Mouse (Mus musculus) cerebellum, postnatal 25 days (tissue): ENCODE results near the gene Zdhhc6.

Experiments used
- DNase-seq, 2 experiments: peaks; one replicate each; pipeline ENCODE4 v3.0.0; 2021; ENCODE audit warnings: mixed read lengths in 2 of 2

The Zdhhc6 gene

DNA sequence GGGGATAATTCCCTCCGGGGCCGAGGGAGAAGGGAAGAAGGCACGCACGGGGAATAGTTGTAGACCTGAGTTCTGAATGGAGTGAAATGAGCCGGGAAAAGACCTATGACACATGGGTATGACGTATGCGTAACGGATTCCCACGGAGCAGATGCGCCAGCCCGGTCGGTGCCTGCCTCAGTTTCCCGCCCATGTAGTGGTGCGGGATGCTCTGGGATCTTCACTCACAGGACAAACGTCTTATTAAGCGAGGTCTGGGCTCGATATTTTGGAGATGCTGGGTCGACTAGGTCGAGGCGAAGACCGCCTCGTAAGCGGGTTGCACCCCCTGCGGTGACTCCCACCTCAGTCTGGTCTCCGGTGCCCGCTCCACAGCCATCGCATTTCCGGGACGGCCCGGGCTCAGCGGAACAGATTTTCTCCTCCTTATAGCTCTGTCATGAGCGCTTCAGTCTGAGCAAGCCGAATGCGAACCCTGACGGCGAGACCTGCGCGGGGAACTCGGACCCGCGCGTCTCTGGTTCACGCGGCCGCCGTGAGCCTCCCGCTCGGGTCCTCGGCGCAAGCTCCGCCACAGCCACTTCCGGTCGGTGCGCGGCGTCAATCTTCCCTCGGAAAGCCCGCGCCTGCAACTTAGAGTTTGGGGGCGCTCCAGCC, at the start of gene Zdhhc6:
Gene Zdhhc6, minus strand, starts transcription at position 581 of the 657 bp plus-strand sequence.
- peak; percentile 92 to 94 for DNase-seq

GRCm38 (mm10) chr19:55362606-55363005, 46.8 kb upstream of the Zdhhc6 start:
- no peak for DNase-seq

- DNase-seq, result peak in 1 of 2 experiments; percentile 41
Observed at GRCm38 (mm10) chr19:55350673-55351378, 35.0 kb upstream of the Zdhhc6 start.

GRCm38 (mm10) chr19:55348187-55348586, 32.4 kb upstream of the Zdhhc6 start:
- DNase-seq, result no peak

GRCm38 (mm10) chr19:55343274-55343673, 27.4 kb upstream of the Zdhhc6 start:
- DNase-seq, result no peak

GRCm38 (mm10) chr19:55342423-55342822, 26.6 kb upstream of the Zdhhc6 start:
- no peak for DNase-seq

- no peak for DNase-seq
Observed at GRCm38 (mm10) chr19:55341377-55341776, 25.5 kb upstream of the Zdhhc6 start.

GRCm38 (mm10) chr19:55340521-55340920, 24.7 kb upstream of the Zdhhc6 start:
- DNase-seq, result no peak

GRCm38 (mm10) chr19:55337664-55338063, 21.8 kb upstream of the Zdhhc6 start:
- no peak for DNase-seq

GRCm38 (mm10) chr19:55337066-55337465, 21.2 kb upstream of the Zdhhc6 start:
- no peak for DNase-seq

DNA sequence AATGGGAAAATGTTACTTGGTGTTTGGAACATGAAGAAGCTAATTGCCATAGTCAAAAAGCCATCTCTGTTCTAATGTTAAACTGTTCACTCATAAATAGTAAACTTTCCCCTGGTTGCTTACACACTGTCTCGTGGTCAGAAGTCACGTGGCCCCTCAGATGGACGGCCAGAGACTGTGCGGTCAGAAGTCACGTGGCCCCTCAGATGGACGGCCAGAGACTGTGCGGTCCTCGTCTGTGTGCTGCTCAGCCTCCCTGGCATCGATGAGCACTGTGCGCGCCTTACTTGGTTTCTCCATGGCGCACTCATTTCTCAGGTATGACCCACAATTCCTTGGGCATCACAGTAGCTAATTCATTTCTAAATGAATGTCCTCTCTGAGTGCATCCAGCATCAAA, 20.6 kb upstream of the Zdhhc6 start:
- no peak for DNase-seq

DNA sequence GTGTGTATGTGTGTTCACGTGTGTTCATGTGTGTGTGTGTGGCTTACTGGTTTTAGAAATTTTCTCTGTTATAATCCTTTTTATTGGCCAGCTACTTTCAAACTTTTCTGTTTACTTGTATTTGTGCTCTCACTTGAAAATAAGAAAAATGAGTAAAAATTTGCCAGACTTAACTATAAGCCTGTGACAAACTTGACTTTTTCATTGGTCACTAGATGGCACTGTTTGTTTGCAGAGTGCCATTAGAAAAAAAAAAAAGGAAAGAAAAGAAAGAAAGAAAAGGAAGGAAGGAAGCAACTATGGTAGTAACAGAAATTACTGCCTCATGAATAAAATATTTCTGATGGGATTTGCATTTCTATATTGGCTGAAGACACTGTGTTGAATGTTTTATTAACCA, 20.0 kb upstream of the Zdhhc6 start:
- DNase-seq, result no peak

- DNase-seq, result peak; percentile 72 to 74
Observed at GRCm38 (mm10) chr19:55332641-55333268, 16.9 kb upstream of the Zdhhc6 start.

- no peak for DNase-seq
Observed at GRCm38 (mm10) chr19:55331776-55332175, 15.9 kb upstream of the Zdhhc6 start.

DNA sequence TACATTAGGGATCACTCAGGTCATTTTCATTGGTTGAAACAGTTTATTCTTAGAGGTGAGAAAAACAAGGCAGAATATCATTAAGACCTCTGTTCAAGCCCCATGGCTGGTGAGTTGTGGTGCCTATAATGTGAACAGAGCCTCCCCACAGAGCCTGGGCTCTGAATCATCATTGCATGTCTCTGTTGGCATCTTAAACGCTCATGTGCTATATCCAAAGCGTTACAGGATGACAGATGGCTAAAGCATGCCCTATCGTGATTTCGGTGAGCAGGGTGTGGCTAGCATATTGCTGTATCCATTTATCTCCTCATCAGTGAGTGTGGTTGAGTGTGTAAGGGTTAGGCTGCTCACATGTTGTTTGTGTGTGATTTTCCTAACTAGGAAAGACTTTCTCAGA, 11.7 kb upstream of the Zdhhc6 start:
- DNase-seq, result peak; percentile 49 to 65

DNA sequence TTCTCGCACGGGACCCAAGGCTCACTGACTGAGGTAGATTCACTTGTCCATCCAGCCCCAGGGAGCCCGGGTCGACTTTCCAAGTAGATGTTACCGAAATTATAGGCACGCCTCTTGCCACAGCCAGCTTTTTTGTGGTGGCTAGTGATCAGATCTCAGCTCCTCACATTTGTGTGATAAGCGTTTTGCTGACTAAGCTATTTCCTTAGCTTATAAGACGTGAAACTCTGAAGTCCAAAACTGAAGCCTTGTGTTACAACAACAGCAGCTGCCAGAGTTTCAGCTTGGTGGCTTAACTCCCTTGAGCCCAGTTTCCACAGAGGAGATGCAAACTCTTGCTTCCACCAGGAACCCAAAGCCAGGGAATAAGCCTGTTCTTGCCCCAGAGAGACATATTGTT, 6.8 kb upstream of the Zdhhc6 start:
- no peak for DNase-seq

GRCm38 (mm10) chr19:55319521-55319920, 3.7 kb upstream of the Zdhhc6 start:
- no peak for DNase-seq

DNA sequence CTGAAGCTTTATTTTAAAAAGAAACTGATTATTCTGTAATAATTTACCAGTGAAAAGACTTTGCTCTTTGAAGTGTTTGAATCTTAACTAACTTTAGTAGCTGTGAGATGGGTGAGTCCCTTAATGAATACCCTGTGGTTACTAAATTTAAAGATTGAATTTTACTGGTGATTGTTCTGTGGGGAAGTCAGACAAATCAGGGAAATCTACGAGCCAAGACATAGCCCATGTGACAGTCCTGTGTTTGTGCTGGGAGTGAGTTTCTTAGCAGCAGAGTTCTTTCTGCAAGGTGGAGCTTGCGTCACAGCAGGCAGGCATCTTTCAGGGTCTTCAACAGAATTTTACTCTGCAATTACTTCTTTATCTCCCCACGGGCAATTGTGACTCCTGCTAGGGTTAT, 3.2 kb upstream of the Zdhhc6 start:
- DNase-seq, result no peak

DNA sequence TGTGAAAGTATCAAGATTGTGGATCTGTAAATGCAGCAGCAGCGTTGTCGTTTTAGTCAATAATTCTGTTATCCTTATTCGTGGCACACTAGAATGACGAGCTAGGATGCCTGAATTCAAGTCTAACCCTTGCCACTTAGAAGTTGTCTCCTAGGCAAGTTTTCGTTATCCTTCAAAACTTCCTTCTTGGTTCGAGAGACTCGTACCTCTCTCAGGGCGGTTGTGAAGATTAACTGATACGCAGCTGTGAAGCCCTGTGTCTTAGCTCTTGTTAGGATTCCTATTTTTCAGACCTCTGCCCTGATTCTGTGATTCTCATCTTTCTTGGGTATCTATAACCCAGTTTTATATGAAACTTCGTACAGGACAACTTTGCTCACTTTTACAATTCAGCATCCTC, 1.1 kb upstream of the Zdhhc6 start:
- DNase-seq, result no peak

DNA sequence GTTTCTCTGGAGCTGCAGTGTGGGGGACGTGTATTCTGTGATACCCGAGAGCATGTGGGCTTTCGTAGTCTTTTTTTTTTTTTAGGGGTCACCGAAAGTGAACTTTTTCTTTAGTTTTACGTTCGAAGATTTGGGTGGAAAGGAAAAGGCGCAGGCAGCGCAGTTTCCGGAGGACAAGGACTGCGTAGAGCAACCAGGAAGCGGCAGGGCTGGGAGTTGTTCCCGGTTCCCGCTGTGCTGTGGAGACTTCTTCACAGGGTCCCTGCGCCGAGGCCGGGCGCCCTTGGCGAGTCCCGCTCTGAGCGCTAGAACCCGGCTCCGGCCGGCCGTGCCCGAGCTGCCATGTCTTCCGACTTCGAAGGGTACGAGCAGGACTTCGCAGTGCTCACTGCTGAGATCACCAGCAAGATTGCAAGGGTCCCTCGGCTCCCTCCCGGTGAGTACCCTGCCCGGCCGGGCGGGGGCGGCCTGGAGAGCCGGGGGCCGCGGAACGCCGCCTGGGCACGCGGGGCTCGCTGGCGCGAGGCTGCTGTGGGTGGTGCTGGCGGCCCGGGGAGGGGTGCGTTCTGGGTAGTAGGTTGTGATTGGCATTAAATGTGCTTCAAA, 380 bp upstream of the Zdhhc6 start, which contains the start of gene Vti1a:
Gene Vti1a, plus strand, starts transcription at position 187 of the 606 bp plus-strand sequence.
- peak; percentile 95 to 96 for DNase-seq

DNA sequence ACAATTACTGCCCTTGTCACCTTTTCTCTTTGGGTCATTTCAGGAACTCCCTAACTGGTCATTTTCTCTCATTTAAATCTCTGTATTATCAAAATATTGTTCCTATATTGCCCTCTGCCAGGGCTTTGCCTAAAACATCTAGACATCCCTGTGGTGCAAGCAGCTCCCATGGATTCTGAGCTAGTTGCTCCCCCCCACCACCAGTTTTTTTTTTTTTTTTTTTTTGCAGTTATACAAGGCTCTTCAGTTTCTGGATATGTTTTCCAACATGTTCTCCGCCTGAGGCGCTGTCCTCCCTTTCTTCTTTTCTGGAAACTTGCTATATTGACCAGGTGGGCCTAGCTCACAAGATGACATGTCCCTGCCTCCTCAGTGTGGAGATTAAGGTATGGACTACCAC, 2.2 kb downstream of the Zdhhc6 start:
- DNase-seq, result no peak

GRCm38 (mm10) chr19:55311874-55312273, 4.0 kb downstream of the Zdhhc6 start:
- no peak for DNase-seq

DNA sequence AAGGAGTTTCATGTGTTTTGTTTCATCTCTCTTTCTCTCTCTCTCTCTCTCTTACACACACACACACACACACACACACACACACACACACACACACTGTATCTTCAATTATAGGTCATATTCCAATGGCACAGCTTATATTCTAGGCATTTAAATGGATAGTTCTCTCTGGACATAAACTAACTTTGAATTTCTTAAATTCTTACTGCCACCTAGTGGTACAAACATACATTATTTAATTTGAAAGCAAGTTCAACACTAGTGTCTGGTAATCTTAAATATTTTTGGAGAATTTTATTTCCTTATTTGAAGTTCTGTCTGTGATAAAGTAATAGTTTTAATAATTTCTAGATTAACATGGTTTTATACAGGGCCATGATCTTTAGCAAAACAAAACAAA, 10.8 kb downstream of the Zdhhc6 start:
- DNase-seq, result no peak

DNA sequence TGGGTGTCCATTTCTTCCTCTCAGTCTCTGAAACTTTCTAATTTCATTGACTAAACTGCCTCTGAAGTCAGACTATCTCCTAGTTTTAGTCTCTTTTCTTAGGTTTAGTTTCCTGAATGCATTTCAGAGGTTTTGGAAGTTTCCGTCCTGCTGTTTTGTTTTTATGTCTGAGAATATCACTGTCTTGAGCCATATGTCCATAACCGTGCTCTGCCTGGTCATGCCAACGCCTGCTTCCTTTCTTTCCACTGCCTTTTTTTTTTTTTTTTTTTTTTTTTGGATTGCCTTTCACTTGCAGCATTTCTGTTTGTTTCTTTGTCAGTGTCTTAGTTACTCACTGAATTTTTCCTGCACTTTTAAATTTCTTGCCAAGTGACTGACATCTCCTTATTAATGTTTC, 15.3 kb downstream of the Zdhhc6 start:
- DNase-seq, result no peak
